Mouse (Mus musculus): Measurements from ENCODE around the gene Grn.

GRCm38 (mm10) chr11:102435754-102436470, 5.8 kb downstream of the Grn start:
- TF ChIP-seq MYOG (IDR thresholded peaks at IDR 0.05; ENCODE audit: control insufficient read depth, extremely low read depth, insufficient read length) (no peak), CTCF (IDR thresholded peaks at IDR 0.05; ENCODE audit: control insufficient read depth, insufficient read depth, insufficient read length) (no peak), MYOD1 (IDR thresholded peaks at IDR 0.05; ENCODE audit: control insufficient read depth, insufficient read length, low read depth) (no peak), USF1 (IDR thresholded peaks at IDR 0.05; ENCODE audit: low read depth) (no peak), MAX (IDR thresholded peaks at IDR 0.05) (no peak), CEBPB (IDR thresholded peaks at IDR 0.05; ENCODE audit: low read depth) (no peak), FOSL1 (IDR thresholded peaks at IDR 0.05; ENCODE audit: insufficient read depth, low read length, poor library complexity, severe bottlenecking) (no peak)

Measured in C2C12 (cell line).